Mouse (Mus musculus): ENCODE measurements at regions not wholly inside any gene's neighbourhood (a gene's known extent, or its start where the extent isn't known, plus 50 kb on each side); places are given as distances from the start of the nearest gene placed in this dataset.
"Not testable (repeated sequence)": the region's sequence is repeated elsewhere in the genome, so short reads cannot be mapped to it uniquely, and the experiment has no call there.

GRCm38 (mm10) chr13:18651658-18652057 lies 65.4 kb upstream of the Vps41 start:
- WGBS, result 91% methylated on average over 1 of the region's 1 CpGs
- no peak overlapping the region for H3K27ac ChIP-seq (replicated peaks; ENCODE audit: low read depth, low read length)
- DNase-seq (no peak), ATAC-seq (ENCODE audit: low FRiP score, low TSS enrichment) (no peak)
- no peak overlapping the region for H3K4me3 ChIP-seq (replicated peaks; ENCODE audit: low read depth, low read length)
- H3K4me2 ChIP-seq (ENCODE audit: low read length), result no peak overlapping the region
- H3K9me3 ChIP-seq (ENCODE audit: control insufficient read depth, low read length), result no peaks in the 10 kb centered on the region
- no peaks in the 10 kb centered on the region for H3K36me3 ChIP-seq (ENCODE audit: control insufficient read depth, insufficient read depth, low read length)
- H3K9ac ChIP-seq (replicated peaks; ENCODE audit: low read length), result no peak overlapping the region
- no peaks in the 10 kb centered on the region for H3K27me3 ChIP-seq (ENCODE audit: control insufficient read depth, insufficient read depth, low read length)
- H3K4me1 ChIP-seq (ENCODE audit: control insufficient read depth, insufficient read depth, low read length), result no peaks in the 10 kb centered on the region

DNA sequence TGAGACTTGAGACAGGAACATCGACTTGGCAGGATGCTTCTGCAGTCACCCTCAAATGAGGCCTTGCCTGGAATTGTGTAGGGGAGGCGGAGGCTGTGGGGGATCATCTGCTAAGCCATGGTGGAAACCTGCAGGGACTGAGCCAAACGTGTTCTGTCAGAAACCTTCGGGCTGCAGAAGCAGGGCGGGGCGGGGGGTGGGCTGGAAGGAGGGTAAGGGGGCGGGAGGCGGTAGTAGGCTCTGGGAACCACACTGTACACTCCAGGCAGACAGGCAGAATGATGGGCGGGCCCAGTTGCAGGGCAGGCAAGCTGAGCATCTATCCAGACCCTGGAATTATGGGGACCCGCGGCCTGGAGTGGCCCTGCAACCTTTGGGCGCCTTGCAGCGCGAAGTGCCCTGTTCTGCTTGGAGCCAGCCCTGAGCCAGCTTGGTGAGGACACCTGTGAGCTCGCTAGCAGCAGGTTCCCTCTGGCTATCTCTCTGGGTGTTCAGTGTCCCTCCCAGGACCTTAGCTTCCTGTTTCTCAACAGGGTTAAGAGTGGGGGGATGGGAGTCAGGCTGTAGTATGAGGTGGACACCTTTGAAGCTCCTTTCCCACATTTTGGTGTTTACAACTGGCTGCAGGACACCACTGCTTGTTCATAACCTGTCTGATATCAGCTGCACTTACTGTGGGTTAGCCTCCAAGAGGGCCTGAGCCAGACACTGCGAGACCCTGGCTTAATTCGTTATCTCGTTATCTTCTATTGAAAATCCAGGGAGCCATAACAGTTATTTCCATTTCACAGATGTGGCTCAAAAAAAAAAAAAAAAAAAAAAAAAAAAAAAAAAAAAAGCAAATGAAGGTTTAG lies 102.1 kb upstream of the Vps41 start:
- H3K9ac ChIP-seq (replicated peaks; ENCODE audit: low read length), result no peak overlapping the region

GRCm38 (mm10) chr13:18580718-18581550 lies 136.2 kb upstream of the Vps41 start:
- no peak overlapping the region for H3K27ac ChIP-seq (replicated peaks; ENCODE audit: low read depth, low read length)
- peak overlapping the region; percentile 19 for H3K4me2 ChIP-seq (ENCODE audit: low read length)
- H3K4me1 ChIP-seq (ENCODE audit: control insufficient read depth, insufficient read depth, low read length), result no peaks in the 10 kb centered on the region
- peak; percentile 35 for DNase-seq
- H3K4me3 ChIP-seq (replicated peaks; ENCODE audit: low read depth, low read length), result no peak overlapping the region
- WGBS, result 32% methylated on average over 19 of the region's 19 CpGs
- H3K27me3 ChIP-seq (ENCODE audit: control insufficient read depth, insufficient read depth, low read length), result no peaks in the 10 kb centered on the region
- no peaks in the 10 kb centered on the region for H3K9me3 ChIP-seq (ENCODE audit: control insufficient read depth, low read length)
- H3K36me3 ChIP-seq (ENCODE audit: control insufficient read depth, insufficient read depth, low read length), result no peaks in the 10 kb centered on the region
- no peak; the same call in 1 of the 2 replicates for ATAC-seq (ENCODE audit: low FRiP score, low TSS enrichment)
- H3K9ac ChIP-seq (replicated peaks; ENCODE audit: low read length), result no peak overlapping the region

More for the DNA sequence above, 102.1 kb upstream of the Vps41 start:
- WGBS, result 25% methylated on average over 18 of the region's 18 CpGs
- H3K27ac ChIP-seq (replicated peaks; ENCODE audit: low read depth, low read length), result no peak overlapping the region
- no peaks in the 10 kb centered on the region for H3K36me3 ChIP-seq (ENCODE audit: control insufficient read depth, insufficient read depth, low read length)
- H3K4me1 ChIP-seq (ENCODE audit: control insufficient read depth, insufficient read depth, low read length), result no peaks in the 10 kb centered on the region
- H3K4me2 ChIP-seq (ENCODE audit: low read length), result peak overlapping the region; percentile 33
- ATAC-seq (ENCODE audit: low FRiP score, low TSS enrichment) (peak; percentile 53), DNase-seq (peak; percentile 34)
- H3K27me3 ChIP-seq (ENCODE audit: control insufficient read depth, insufficient read depth, low read length), result no peaks in the 10 kb centered on the region
- no peaks in the 10 kb centered on the region for H3K9me3 ChIP-seq (ENCODE audit: control insufficient read depth, low read length)
- H3K4me3 ChIP-seq (replicated peaks; ENCODE audit: low read depth, low read length), result no peak overlapping the region

- H3K27ac ChIP-seq (replicated peaks; ENCODE audit: low read depth, low read length), result no peak overlapping the region
- H3K36me3 ChIP-seq (ENCODE audit: control insufficient read depth, insufficient read depth, low read length), result no peaks in the 10 kb centered on the region
- WGBS, result 43% methylated on average over 4 of the region's 4 CpGs
- H3K9me3 ChIP-seq (ENCODE audit: control insufficient read depth, low read length), result no peaks in the 10 kb centered on the region
- H3K9ac ChIP-seq (replicated peaks; ENCODE audit: low read length), result no peak overlapping the region
- DNase-seq, result no peak
- H3K27me3 ChIP-seq (ENCODE audit: control insufficient read depth, insufficient read depth, low read length), result no peaks in the 10 kb centered on the region; the same call in 1 of the 2 replicates
- no peak overlapping the region for H3K4me2 ChIP-seq (ENCODE audit: low read length)
- ATAC-seq (ENCODE audit: low FRiP score, low TSS enrichment), result no peak
- H3K4me3 ChIP-seq (replicated peaks; ENCODE audit: low read depth, low read length), result no peak overlapping the region
- peaks cover 4% of the 10 kb centered on the region for H3K4me1 ChIP-seq (ENCODE audit: control insufficient read depth, insufficient read depth, low read length)
These were observed 141.1 kb upstream of the Vps41 start for GRCm38 (mm10) chr13:18576016-18576415.

- H3K27ac ChIP-seq (replicated peaks; ENCODE audit: low read depth, low read length), result no peak overlapping the region
- H3K4me2 ChIP-seq (ENCODE audit: low read length), result no peak overlapping the region
- H3K4me3 ChIP-seq (replicated peaks; ENCODE audit: low read depth, low read length), result no peak overlapping the region
- no peak overlapping the region for H3K9ac ChIP-seq (replicated peaks; ENCODE audit: low read length)
- H3K27me3 ChIP-seq (ENCODE audit: control insufficient read depth, insufficient read depth, low read length), result no peaks in the 10 kb centered on the region; the same call in 1 of the 2 replicates
- WGBS, result 2% methylated on average over 5 of the region's 5 CpGs
- H3K4me1 ChIP-seq (ENCODE audit: control insufficient read depth, insufficient read depth, low read length), result peaks cover 4% of the 10 kb centered on the region
- no peaks in the 10 kb centered on the region for H3K36me3 ChIP-seq (ENCODE audit: control insufficient read depth, insufficient read depth, low read length)
- no peaks in the 10 kb centered on the region for H3K9me3 ChIP-seq (ENCODE audit: control insufficient read depth, low read length)
- ATAC-seq (ENCODE audit: low FRiP score, low TSS enrichment) (peak; percentile 31; the same call in 1 of the 2 replicates), DNase-seq (peak; percentile 52)
These were observed 141.5 kb upstream of the Vps41 start for GRCm38 (mm10) chr13:18575599-18575998.

- H3K9me3 ChIP-seq (ENCODE audit: control insufficient read depth, low read length); ATAC-seq (ENCODE audit: low FRiP score, low TSS enrichment); H3K4me3 ChIP-seq (replicated peaks; ENCODE audit: low read depth, low read length); H3K36me3 ChIP-seq (ENCODE audit: control insufficient read depth, insufficient read depth, low read length); H3K4me1 ChIP-seq (ENCODE audit: control insufficient read depth, insufficient read depth, low read length); H3K27ac ChIP-seq (replicated peaks; ENCODE audit: low read depth, low read length); H3K27me3 ChIP-seq (ENCODE audit: control insufficient read depth, insufficient read depth, low read length); H3K4me2 ChIP-seq (ENCODE audit: low read length); H3K9ac ChIP-seq (replicated peaks; ENCODE audit: low read length); DNase-seq: not testable (repeated sequence)
- WGBS, result 91% methylated on average over 4 of the region's 4 CpGs
These were observed 144.5 kb upstream of the Pou6f2 start for GRCm38 (mm10) chr13:18542032-18542431.

GRCm38 (mm10) chr13:18530509-18530908 lies 133.0 kb upstream of the Pou6f2 start:
- no peaks in the 10 kb centered on the region for H3K36me3 ChIP-seq (ENCODE audit: control insufficient read depth, insufficient read depth, low read length)
- 63% methylated on average over 1 of the region's 1 CpGs for WGBS
- DNase-seq, result no peak

GRCm38 (mm10) chr13:18498159-18498558 lies 100.7 kb upstream of the Pou6f2 start:
- no peak for DNase-seq
- Histone ChIP-seq H3K9me3 (ENCODE audit: control insufficient read depth, low read length) (no peaks in the 10 kb centered on the region), H3K4me2 (ENCODE audit: low read length) (peak overlapping the region; percentile 50), H3K4me3 (replicated peaks; ENCODE audit: low read depth, low read length) (peak overlapping the region; percentile 26), H3K27ac (replicated peaks; ENCODE audit: low read depth, low read length) (peak overlapping the region; percentile 41; the same call in 1 of the 2 replicates), H3K27me3 (ENCODE audit: control insufficient read depth, insufficient read depth, low read length) (peaks cover 7% of the 10 kb centered on the region; the same call in 1 of the 2 replicates), H3K9ac (replicated peaks; ENCODE audit: low read length) (no peak overlapping the region), H3K36me3 (ENCODE audit: control insufficient read depth, insufficient read depth, low read length) (no peaks in the 10 kb centered on the region), H3K4me1 (ENCODE audit: control insufficient read depth, insufficient read depth, low read length) (peaks cover 5% of the 10 kb centered on the region; the same call in 1 of the 2 replicates)
- ATAC-seq (ENCODE audit: low FRiP score, low TSS enrichment), result no peak
- 6% methylated on average over 4 of the region's 4 CpGs for WGBS

More at GRCm38 (mm10) chr13:18530509-18530908, 133.0 kb upstream of the Pou6f2 start:
- H3K27me3 ChIP-seq (ENCODE audit: control insufficient read depth, insufficient read depth, low read length), result no peaks in the 10 kb centered on the region
- H3K9me3 ChIP-seq (ENCODE audit: control insufficient read depth, low read length), result no peaks in the 10 kb centered on the region
- no peak overlapping the region for H3K27ac ChIP-seq (replicated peaks; ENCODE audit: low read depth, low read length)
- H3K4me1 ChIP-seq (ENCODE audit: control insufficient read depth, insufficient read depth, low read length), result no peaks in the 10 kb centered on the region
- ATAC-seq (ENCODE audit: low FRiP score, low TSS enrichment), result no peak
- H3K9ac ChIP-seq (replicated peaks; ENCODE audit: low read length), result no peak overlapping the region
- no peak overlapping the region for H3K4me3 ChIP-seq (replicated peaks; ENCODE audit: low read depth, low read length)
- no peak overlapping the region for H3K4me2 ChIP-seq (ENCODE audit: low read length)

Data from midbrain, embryonic 14.5 days (tissue).